25 mouse cellular contexts compared by ENCODE assay signal in the genomic region with DNA sequence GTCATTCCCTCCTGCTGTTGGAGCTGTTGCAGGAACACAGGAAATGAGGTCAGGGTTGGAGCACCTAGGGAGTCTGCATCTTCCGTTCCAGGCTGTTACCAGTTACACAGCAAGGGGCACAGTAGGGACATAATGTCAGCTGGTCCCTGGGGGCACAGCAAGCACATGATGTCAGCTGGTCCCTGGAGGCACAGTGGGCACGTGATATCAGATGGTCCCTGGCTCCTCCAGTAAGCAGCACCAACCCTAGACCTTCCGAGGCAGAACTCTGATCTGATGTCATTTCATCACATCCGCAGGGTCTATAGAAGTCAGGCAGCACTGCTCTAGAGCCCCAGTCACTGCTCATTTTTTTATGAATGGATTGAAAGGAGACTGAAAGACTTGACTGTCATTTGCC. TPM values are rescaled to one million over a fixed set of nuclear protein-coding genes. Genes with fewer than 3 reads are reported as not detected.
"Had no signal": no experiment of that assay in that cellular context is flagged by ENCODE, and none has a peak within 500 bp of the region (broad histone marks: within the 10 kb centered on the region; RNA-seq: fewer than 3 reads in every experiment).

No protein-coding gene starts in this region.

- H3K9ac ChIP-seq: liver, embryonic 14.5 days; lung, embryonic 14.5 days; midbrain, embryonic 12.5 days; neural tube, embryonic 13.5 days; neural tube, embryonic 15.5 days had no signal

- H3K36me3 ChIP-seq: midbrain, embryonic 12.5 days; neural tube, embryonic 13.5 days; neural tube, embryonic 15.5 days had no signal

- DNase-seq: lung, adult 18-20 months; lung, embryonic 14.5 days; lung, postnatal 10 days; lung, postnatal 4 days; midbrain, embryonic 14.5 days; retina, postnatal 1 day; right cerebral cortex, adult 18-20 months; right cerebral cortex, postnatal 25 days; right cerebral cortex, postnatal 4 days; spleen, adult 18-20 months; thymus, adult 18-20 months; thymus, postnatal 14 days; thymus, postnatal 36 days had no signal

- H3K4me3 ChIP-seq: midbrain, embryonic 12.5 days; myocyte; neural tube, embryonic 13.5 days; neural tube, embryonic 15.5 days had no signal

- H3K4me2 ChIP-seq: lung, embryonic 14.5 days; midbrain, embryonic 12.5 days; neural tube, embryonic 13.5 days; neural tube, embryonic 15.5 days had no signal

- ATAC-seq: midbrain, embryonic 16.5 days had no signal

- H3K27ac ChIP-seq: liver, embryonic 14.5 days; midbrain, embryonic 12.5 days; neural tube, embryonic 13.5 days; neural tube, embryonic 15.5 days had no signal

- H3K9me3 ChIP-seq: midbrain, embryonic 12.5 days; neural tube, embryonic 13.5 days; neural tube, embryonic 15.5 days had no signal

RNA-seq across cellular contexts. Expression of gene Neurog2, which starts 58.3 kb away (rescaled TPM):
- total RNA-seq: megakaryocyte-erythroid progenitor cell, adult 5-6 weeks had no signal
- polyA plus RNA-seq: liver, embryonic 16.5 days; lung, embryonic 14.5 days; lung, embryonic 16.5 days; myocyte; small intestine, adult 2 months; stomach, embryonic 14.5 days; thymus, postnatal 0 days had no signal
